Mouse (Mus musculus): ENCODE results near the gene Trappc5. TPM values are rescaled to one million over a fixed set of nuclear protein-coding genes. Genes with fewer than 3 reads are reported as not detected.

Trappc5 gene
- polyA plus RNA-seq, 1 experiment from 2014 or later = 43.6 TPM

GRCm38 (mm10) chr8:3683408-3684176 is 7.5 kb downstream of the Trappc5 start:
- H3K9ac ChIP-seq (ENCODE audit: low read length) = no peak overlapping the region
- H3K27ac ChIP-seq (ENCODE audit: low read depth, low read length) = no peak overlapping the region
- WGBS = 69% methylated on average over 6 of the region's 6 CpGs
- ATAC-seq (ENCODE audit: insufficient read depth, low FRiP score, low TSS enrichment) = no peak
- no peak for DNase-seq (ENCODE audit: low spot score)
- no peaks in the 10 kb centered on the region for H3K9me3 ChIP-seq (ENCODE audit: control insufficient read depth, low read length)
- H3K4me1 ChIP-seq (ENCODE audit: control insufficient read depth, insufficient read depth, low read length) = no peaks in the 10 kb centered on the region
- H3K4me2 ChIP-seq (ENCODE audit: low read depth) = no peak overlapping the region
- H3K36me3 ChIP-seq (ENCODE audit: control insufficient read depth, insufficient read depth, low read length) = peaks cover 11% of the 10 kb centered on the region
- H3K27me3 ChIP-seq (ENCODE audit: control insufficient read depth, insufficient read depth, low read length) = no peaks in the 10 kb centered on the region
- no peak overlapping the region for H3K4me3 ChIP-seq (ENCODE audit: low read depth, low read length)

- DNase-seq (ENCODE audit: low spot score) (no peak), ATAC-seq (ENCODE audit: insufficient read depth, low FRiP score, low TSS enrichment) (no peak)
- Histone ChIP-seq H3K4me2 (ENCODE audit: low read depth) (no peak overlapping the region), H3K36me3 (ENCODE audit: control insufficient read depth, insufficient read depth, low read length) (peaks cover 3% of the 10 kb centered on the region), H3K27me3 (ENCODE audit: control insufficient read depth, insufficient read depth, low read length) (no peaks in the 10 kb centered on the region), H3K4me1 (ENCODE audit: control insufficient read depth, insufficient read depth, low read length) (no peaks in the 10 kb centered on the region), H3K9me3 (ENCODE audit: control insufficient read depth, low read length) (no peaks in the 10 kb centered on the region), H3K4me3 (ENCODE audit: low read depth, low read length) (no peak overlapping the region), H3K27ac (ENCODE audit: low read depth, low read length) (no peak overlapping the region), H3K9ac (ENCODE audit: low read length) (no peak overlapping the region)
Observed at GRCm38 (mm10) chr8:3684530-3684929, 8.4 kb downstream of the Trappc5 start.

GRCm38 (mm10) chr8:3685422-3685821 is 9.3 kb downstream of the Trappc5 start:
- H3K9ac ChIP-seq (ENCODE audit: low read length) = no peak overlapping the region
- H3K4me2 ChIP-seq (ENCODE audit: low read depth) = no peak overlapping the region
- H3K36me3 ChIP-seq (ENCODE audit: control insufficient read depth, insufficient read depth, low read length) = no peaks in the 10 kb centered on the region; the same call in 1 of the 2 replicates
- DNase-seq (ENCODE audit: low spot score) = no peak
- WGBS = 65% methylated on average over 5 of the region's 5 CpGs
- no peaks in the 10 kb centered on the region for H3K9me3 ChIP-seq (ENCODE audit: control insufficient read depth, low read length)
- no peaks in the 10 kb centered on the region for H3K4me1 ChIP-seq (ENCODE audit: control insufficient read depth, insufficient read depth, low read length)
- ATAC-seq (ENCODE audit: insufficient read depth, low FRiP score, low TSS enrichment) = no peak
- H3K4me3 ChIP-seq (ENCODE audit: low read depth, low read length) = no peak overlapping the region
- no peaks in the 10 kb centered on the region for H3K27me3 ChIP-seq (ENCODE audit: control insufficient read depth, insufficient read depth, low read length)
- no peak overlapping the region for H3K27ac ChIP-seq (ENCODE audit: low read depth, low read length)

GRCm38 (mm10) chr8:3687537-3687936 is 11.4 kb downstream of the Trappc5 start:
- H3K9ac ChIP-seq (ENCODE audit: low read length) = no peak overlapping the region
- no peaks in the 10 kb centered on the region for H3K27me3 ChIP-seq (ENCODE audit: control insufficient read depth, insufficient read depth, low read length)
- no peaks in the 10 kb centered on the region for H3K4me1 ChIP-seq (ENCODE audit: control insufficient read depth, insufficient read depth, low read length)
- no peaks in the 10 kb centered on the region for H3K36me3 ChIP-seq (ENCODE audit: control insufficient read depth, insufficient read depth, low read length)
- no peak overlapping the region for H3K4me2 ChIP-seq (ENCODE audit: low read depth)
- no peak for ATAC-seq (ENCODE audit: insufficient read depth, low FRiP score, low TSS enrichment)
- no peak for DNase-seq (ENCODE audit: low spot score)
- no peak overlapping the region for H3K4me3 ChIP-seq (ENCODE audit: low read depth, low read length)
- H3K27ac ChIP-seq (ENCODE audit: low read depth, low read length) = no peak overlapping the region
- H3K9me3 ChIP-seq (ENCODE audit: control insufficient read depth, low read length) = no peaks in the 10 kb centered on the region
- WGBS = 80% methylated on average over 6 of the region's 6 CpGs

- Histone ChIP-seq H3K27ac (ENCODE audit: low read depth, low read length) (no peak overlapping the region), H3K4me2 (ENCODE audit: low read depth) (no peak overlapping the region), H3K4me3 (ENCODE audit: low read depth, low read length) (no peak overlapping the region), H3K9me3 (ENCODE audit: control insufficient read depth, low read length) (no peaks in the 10 kb centered on the region), H3K27me3 (ENCODE audit: control insufficient read depth, insufficient read depth, low read length) (no peaks in the 10 kb centered on the region), H3K9ac (ENCODE audit: low read length) (no peak overlapping the region), H3K36me3 (ENCODE audit: control insufficient read depth, insufficient read depth, low read length) (no peaks in the 10 kb centered on the region), H3K4me1 (ENCODE audit: control insufficient read depth, insufficient read depth, low read length) (no peaks in the 10 kb centered on the region)
- ATAC-seq (ENCODE audit: insufficient read depth, low FRiP score, low TSS enrichment) (no peak), DNase-seq (ENCODE audit: low spot score) (no peak)
- WGBS = 74% methylated on average over 3 of the region's 3 CpGs
Observed at GRCm38 (mm10) chr8:3690774-3691173, 14.7 kb downstream of the Trappc5 start.

GRCm38 (mm10) chr8:3694121-3694520 is 18.0 kb downstream of the Trappc5 start, which contains the start of gene Fcer2a:
Gene Fcer2a, minus strand, starts transcription at chr8:3694175.
- Histone ChIP-seq H3K27ac (ENCODE audit: low read depth, low read length) (no peak within 1 kb of the TSS), H3K4me2 (ENCODE audit: low read depth) (no peak within 1 kb of the TSS), H3K4me3 (ENCODE audit: low read depth, low read length) (no peak within 1 kb of the TSS), H3K27me3 (ENCODE audit: control insufficient read depth, insufficient read depth, low read length) (no peaks in the 10 kb centered on the region), H3K9me3 (ENCODE audit: control insufficient read depth, low read length) (no peaks in the 10 kb centered on the region), H3K9ac (ENCODE audit: low read length) (no peak within 1 kb of the TSS), H3K4me1 (ENCODE audit: control insufficient read depth, insufficient read depth, low read length) (no peaks in the 10 kb centered on the region), H3K36me3 (ENCODE audit: control insufficient read depth, insufficient read depth, low read length) (no peaks in the 10 kb centered on the region)
- WGBS = 81% methylated on average over 3 of the region's 3 CpGs
- DNase-seq (ENCODE audit: low spot score) = no peak
- ATAC-seq (ENCODE audit: insufficient read depth, low FRiP score, low TSS enrichment) = no peak

- Histone ChIP-seq H3K36me3 (ENCODE audit: control insufficient read depth, insufficient read depth, low read length) (no peaks in the 10 kb centered on the region), H3K9me3 (ENCODE audit: control insufficient read depth, low read length) (no peaks in the 10 kb centered on the region), H3K4me1 (ENCODE audit: control insufficient read depth, insufficient read depth, low read length) (no peaks in the 10 kb centered on the region), H3K27ac (ENCODE audit: low read depth, low read length) (no peak overlapping the region), H3K4me2 (ENCODE audit: low read depth) (no peak overlapping the region), H3K4me3 (ENCODE audit: low read depth, low read length) (no peak overlapping the region), H3K27me3 (ENCODE audit: control insufficient read depth, insufficient read depth, low read length) (no peaks in the 10 kb centered on the region), H3K9ac (ENCODE audit: low read length) (no peak overlapping the region)
- WGBS = 96% methylated on average over 1 of the region's 1 CpGs
- ATAC-seq (ENCODE audit: insufficient read depth, low FRiP score, low TSS enrichment) (no peak), DNase-seq (ENCODE audit: low spot score) (no peak)
Observed at GRCm38 (mm10) chr8:3701491-3701890, 25.4 kb downstream of the Trappc5 start.

GRCm38 (mm10) chr8:3705711-3706110 is 29.6 kb downstream of the Trappc5 start:
- Histone ChIP-seq H3K36me3 (ENCODE audit: control insufficient read depth, insufficient read depth, low read length) (no peaks in the 10 kb centered on the region), H3K9me3 (ENCODE audit: control insufficient read depth, low read length) (no peaks in the 10 kb centered on the region), H3K4me2 (ENCODE audit: low read depth) (no peak overlapping the region), H3K4me3 (ENCODE audit: low read depth, low read length) (no peak overlapping the region), H3K27me3 (ENCODE audit: control insufficient read depth, insufficient read depth, low read length) (no peaks in the 10 kb centered on the region), H3K9ac (ENCODE audit: low read length) (no peak overlapping the region), H3K27ac (ENCODE audit: low read depth, low read length) (no peak overlapping the region), H3K4me1 (ENCODE audit: control insufficient read depth, insufficient read depth, low read length) (no peaks in the 10 kb centered on the region)
- 72% methylated on average over 4 of the region's 4 CpGs for WGBS
- DNase-seq (ENCODE audit: low spot score) = no peak
- ATAC-seq (ENCODE audit: insufficient read depth, low FRiP score, low TSS enrichment) = no peak

GRCm38 (mm10) chr8:3707611-3708010 is 31.5 kb downstream of the Trappc5 start:
- Histone ChIP-seq H3K4me2 (ENCODE audit: low read depth) (no peak overlapping the region), H3K4me3 (ENCODE audit: low read depth, low read length) (no peak overlapping the region), H3K9ac (ENCODE audit: low read length) (no peak overlapping the region), H3K27ac (ENCODE audit: low read depth, low read length) (no peak overlapping the region), H3K4me1 (ENCODE audit: control insufficient read depth, insufficient read depth, low read length) (no peaks in the 10 kb centered on the region), H3K27me3 (ENCODE audit: control insufficient read depth, insufficient read depth, low read length) (no peaks in the 10 kb centered on the region), H3K9me3 (ENCODE audit: control insufficient read depth, low read length) (no peaks in the 10 kb centered on the region), H3K36me3 (ENCODE audit: control insufficient read depth, insufficient read depth, low read length) (no peaks in the 10 kb centered on the region)
- 69% methylated on average over 7 of the region's 7 CpGs for WGBS
- ATAC-seq (ENCODE audit: insufficient read depth, low FRiP score, low TSS enrichment) (no peak), DNase-seq (ENCODE audit: low spot score) (no peak)

All from neural tube, embryonic 11.5 days (tissue).